Mouse (Mus musculus): ENCODE data around the gene Saxo2. TPM values are rescaled to one million over a fixed set of nuclear protein-coding genes. Genes with fewer than 3 reads are reported as not detected.

Gene Saxo2
- total and polyA plus RNA-seq, 3 experiments, result 0.85 to 2.7 TPM; not detected in 1

- no peaks in the 10 kb centered on the region for H3K4me1 ChIP-seq (ENCODE audit: control insufficient read depth in 1 of 2, insufficient read depth in 2 of 2, low read length in 2 of 2)
- H3K9me3 ChIP-seq (replicated peaks; ENCODE audit: insufficient read depth, low read length), result no peaks in the 10 kb centered on the region
- peak; percentile 21 for DNase-seq (ENCODE audit: low read depth, low spot score)
- TF ChIP-seq RAD21 (IDR thresholded peaks at IDR 0.05; ENCODE audit: low read depth, low read length), result peak; percentile 17
- peak; percentile 30 for TF ChIP-seq SMC3 (IDR thresholded peaks at IDR 0.05; ENCODE audit: low read depth, low read length)
- no peak for TF ChIP-seq MEF2A (IDR thresholded peaks at IDR 0.05; ENCODE audit: extremely low read depth, insufficient replicate concordance, low read depth, low read length, poor library complexity, severe bottlenecking)
- peak in 2 of 3 experiments; percentile 4 to 25; a peak in 2 of 6 replicates for TF ChIP-seq CTCF (IDR thresholded peaks at IDR 0.05 in 2 of 3, conservative IDR thresholded peaks at IDR 0.05 in 1 of 3; ENCODE audit: control insufficient read depth in 1 of 3, insufficient read depth in 1 of 3, low read depth in 2 of 3, low read length in 3 of 3, poor library complexity in 1 of 3, severe bottlenecking in 1 of 3)
- TF ChIP-seq RCOR1 (IDR thresholded peaks at IDR 0.05; ENCODE audit: low read depth, low read length), result no peak
- peaks cover 0 to 11% of the 10 kb centered on the region in 2 experiments; a peak in 2 of 4 replicates for H3K36me3 ChIP-seq (ENCODE audit: control insufficient read depth in 1 of 2, insufficient read depth in 2 of 2, low read length in 2 of 2)
- H3K79me2 ChIP-seq (ENCODE audit: control insufficient read depth, insufficient read depth, low read length, poor library complexity), result no peaks in the 10 kb centered on the region
- no peak overlapping the region for H3K4me3 ChIP-seq (ENCODE audit: control insufficient read depth in 1 of 2, insufficient read depth in 1 of 2, low read depth in 2 of 2, low read length in 2 of 2)
- H3K9ac ChIP-seq (ENCODE audit: control insufficient read depth, low read depth, low read length, poor library complexity, severe bottlenecking), result no peak overlapping the region
- H3K27ac ChIP-seq (ENCODE audit: control insufficient read depth, low read depth, low read length), result no peak overlapping the region
- H3K27me3 ChIP-seq (ENCODE audit: control insufficient read depth in 1 of 2, insufficient read depth in 2 of 2, low read length in 2 of 2), result no peaks in the 10 kb centered on the region
These were observed 28.5 kb upstream of the Saxo2 start for GRCm38 (mm10) chr7:82676834-82677233.

DNA sequence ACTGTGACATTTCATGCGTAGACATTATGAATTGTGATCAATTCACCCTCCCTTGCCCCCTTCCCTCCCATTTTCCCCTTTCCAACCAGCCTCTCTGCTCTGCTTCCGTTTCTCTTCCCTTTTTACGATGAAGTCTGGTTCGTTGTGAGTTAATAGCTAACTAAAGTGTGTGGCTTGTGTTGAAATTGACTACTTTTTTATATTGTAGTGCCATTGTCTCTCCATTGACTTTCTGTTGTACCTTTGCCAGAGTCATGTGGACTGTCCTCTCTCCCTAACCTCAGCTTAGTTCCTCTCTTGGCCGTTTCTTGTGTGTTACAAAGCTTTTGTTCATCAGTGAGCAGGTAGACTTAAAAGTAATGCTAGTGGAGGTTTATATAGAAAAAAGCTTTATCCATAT is 27.7 kb upstream of the Saxo2 start:
- Histone ChIP-seq H3K79me2 (ENCODE audit: control insufficient read depth, insufficient read depth, low read length, poor library complexity) (no peaks in the 10 kb centered on the region), H3K4me1 (ENCODE audit: control insufficient read depth in 1 of 2, insufficient read depth in 2 of 2, low read length in 2 of 2) (no peaks in the 10 kb centered on the region), H3K4me3 (ENCODE audit: control insufficient read depth in 1 of 2, insufficient read depth in 1 of 2, low read depth in 2 of 2, low read length in 2 of 2) (no peak overlapping the region), H3K9ac (ENCODE audit: control insufficient read depth, low read depth, low read length, poor library complexity, severe bottlenecking) (no peak overlapping the region), H3K9me3 (replicated peaks; ENCODE audit: insufficient read depth, low read length) (no peaks in the 10 kb centered on the region), H3K27me3 (ENCODE audit: control insufficient read depth in 1 of 2, insufficient read depth in 2 of 2, low read length in 2 of 2) (no peaks in the 10 kb centered on the region), H3K36me3 (ENCODE audit: control insufficient read depth in 1 of 2, insufficient read depth in 2 of 2, low read length in 2 of 2) (peaks cover 0 to 11% of the 10 kb centered on the region in 2 experiments; a peak in 2 of 4 replicates), H3K27ac (ENCODE audit: control insufficient read depth, low read depth, low read length) (no peak overlapping the region)
- DNase-seq (ENCODE audit: low read depth, low spot score), result no peak
- no peak for TF ChIP-seq ETS1 (IDR thresholded peaks at IDR 0.05; ENCODE audit: low read depth, low read length)
- TF ChIP-seq USF1 (IDR thresholded peaks at IDR 0.05; ENCODE audit: low read depth, low read length), result no peak
- no peak for TF ChIP-seq TBP (IDR thresholded peaks at IDR 0.05; ENCODE audit: low read depth, low read length)
- no peak for TF ChIP-seq MEF2A (IDR thresholded peaks at IDR 0.05; ENCODE audit: extremely low read depth, insufficient replicate concordance, low read depth, low read length, poor library complexity, severe bottlenecking)
- no peak for TF ChIP-seq EP300 (IDR thresholded peaks at IDR 0.05; ENCODE audit: low read depth in 1 of 2, low read length in 2 of 2)

- H3K27ac ChIP-seq (ENCODE audit: control insufficient read depth, low read depth, low read length), result no peak overlapping the region
- no peaks in the 10 kb centered on the region for H3K4me1 ChIP-seq (ENCODE audit: control insufficient read depth in 1 of 2, insufficient read depth in 2 of 2, low read length in 2 of 2)
- H3K36me3 ChIP-seq (ENCODE audit: control insufficient read depth in 1 of 2, insufficient read depth in 2 of 2, low read length in 2 of 2), result peaks cover 0 to 15% of the 10 kb centered on the region in 2 experiments; a peak in 2 of 4 replicates
- H3K9ac ChIP-seq (ENCODE audit: control insufficient read depth, low read depth, low read length, poor library complexity, severe bottlenecking), result no peak overlapping the region
- TF ChIP-seq MAZ (IDR thresholded peaks at IDR 0.05; ENCODE audit: low read depth, low read length), result no peak
- TF ChIP-seq E2F4 (IDR thresholded peaks at IDR 0.05; ENCODE audit: borderline replicate concordance, low read depth, low read length), result no peak
- no peak for TF ChIP-seq GABPA (IDR thresholded peaks at IDR 0.05; ENCODE audit: low read depth, low read length)
- TF ChIP-seq ZMIZ1 (IDR thresholded peaks at IDR 0.05; ENCODE audit: low read depth, low read length), result no peak
- no peak for TF ChIP-seq SMC3 (IDR thresholded peaks at IDR 0.05; ENCODE audit: low read depth, low read length)
- TF ChIP-seq MYC (IDR thresholded peaks at IDR 0.05; ENCODE audit: low read depth, low read length), result no peak
- TF ChIP-seq KAT2A (conservative IDR thresholded peaks at IDR 0.05; ENCODE audit: low read depth, low read length), result no peak
- TF ChIP-seq MAFK (IDR thresholded peaks at IDR 0.05; ENCODE audit: borderline replicate concordance, low read depth, low read length), result no peak
- no peak for TF ChIP-seq EP300 (IDR thresholded peaks at IDR 0.05; ENCODE audit: low read depth in 1 of 2, low read length in 2 of 2)
- TF ChIP-seq CTCF (IDR thresholded peaks at IDR 0.05 in 2 of 3, conservative IDR thresholded peaks at IDR 0.05 in 1 of 3; ENCODE audit: control insufficient read depth in 1 of 3, insufficient read depth in 1 of 3, low read depth in 2 of 3, low read length in 3 of 3, poor library complexity in 1 of 3, severe bottlenecking in 1 of 3), result no peak
- no peak for TF ChIP-seq ELF1 (IDR thresholded peaks at IDR 0.05; ENCODE audit: low read depth, low read length)
- TF ChIP-seq CHD2 (IDR thresholded peaks at IDR 0.05; ENCODE audit: low read length), result no peak
- TF ChIP-seq MYB (IDR thresholded peaks at IDR 0.05; ENCODE audit: low read depth, low read length), result no peak
- TF ChIP-seq JUND (IDR thresholded peaks at IDR 0.05; ENCODE audit: low read depth, low read length), result no peak
- TF ChIP-seq NELFE (IDR thresholded peaks at IDR 0.05; ENCODE audit: low read depth, low read length), result no peak
- TF ChIP-seq UBTF (IDR thresholded peaks at IDR 0.05; ENCODE audit: borderline replicate concordance, insufficient read depth, low read depth, low read length), result no peak
- H3K4me3 ChIP-seq (ENCODE audit: control insufficient read depth in 1 of 2, insufficient read depth in 1 of 2, low read depth in 2 of 2, low read length in 2 of 2), result no peak overlapping the region
- no peak for DNase-seq (ENCODE audit: low read depth, low spot score)
- H3K27me3 ChIP-seq (ENCODE audit: control insufficient read depth in 1 of 2, insufficient read depth in 2 of 2, low read length in 2 of 2), result no peaks in the 10 kb centered on the region
- no peaks in the 10 kb centered on the region for H3K79me2 ChIP-seq (ENCODE audit: control insufficient read depth, insufficient read depth, low read length, poor library complexity)
- no peaks in the 10 kb centered on the region for H3K9me3 ChIP-seq (replicated peaks; ENCODE audit: insufficient read depth, low read length)
These were observed 16.3 kb upstream of the Saxo2 start for GRCm38 (mm10) chr7:82664604-82665003.

Measured in MEL (cell line).